Mouse (Mus musculus) cerebellum, adult 11 months (tissue): ENCODE measurements around the gene Dlx6.

Experiments
- DNase-seq: peaks from one replicate; pipeline ENCODE4 v3.0.0; 2022

Dlx6 gene

DNA sequence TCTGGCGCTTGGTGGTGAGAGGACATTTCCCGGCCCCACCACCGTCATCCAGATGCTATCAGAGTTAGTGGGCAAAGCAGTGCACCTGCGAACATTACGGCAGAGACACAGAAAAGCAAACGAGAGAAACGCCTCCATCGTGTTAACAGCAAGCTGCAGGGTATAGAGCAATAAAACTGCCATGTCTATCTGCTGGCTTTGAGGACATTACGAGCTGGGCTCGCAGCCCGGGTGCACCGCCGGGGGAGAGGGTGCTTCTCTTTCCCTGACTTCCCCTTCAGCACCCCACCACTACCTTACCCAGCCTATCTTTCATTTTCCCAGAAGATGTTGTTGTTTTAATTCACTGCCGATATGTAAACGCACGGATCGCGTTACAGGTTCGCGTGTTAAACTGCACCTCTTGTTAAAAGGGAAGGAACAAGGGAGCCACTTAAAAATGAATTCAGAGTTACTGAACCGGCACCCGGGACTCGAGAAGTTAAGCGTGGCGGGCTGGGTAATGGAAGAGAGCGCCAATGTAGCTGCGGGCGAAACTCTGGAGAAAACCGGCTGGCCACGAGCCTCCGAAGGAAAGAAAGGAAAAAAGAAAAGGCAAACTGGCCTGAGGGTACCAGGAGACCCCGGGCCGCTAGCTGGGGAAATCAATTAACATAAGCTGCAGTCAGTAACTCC is 2.6 kb upstream of the Dlx6 start:
- no peak for DNase-seq

DNA sequence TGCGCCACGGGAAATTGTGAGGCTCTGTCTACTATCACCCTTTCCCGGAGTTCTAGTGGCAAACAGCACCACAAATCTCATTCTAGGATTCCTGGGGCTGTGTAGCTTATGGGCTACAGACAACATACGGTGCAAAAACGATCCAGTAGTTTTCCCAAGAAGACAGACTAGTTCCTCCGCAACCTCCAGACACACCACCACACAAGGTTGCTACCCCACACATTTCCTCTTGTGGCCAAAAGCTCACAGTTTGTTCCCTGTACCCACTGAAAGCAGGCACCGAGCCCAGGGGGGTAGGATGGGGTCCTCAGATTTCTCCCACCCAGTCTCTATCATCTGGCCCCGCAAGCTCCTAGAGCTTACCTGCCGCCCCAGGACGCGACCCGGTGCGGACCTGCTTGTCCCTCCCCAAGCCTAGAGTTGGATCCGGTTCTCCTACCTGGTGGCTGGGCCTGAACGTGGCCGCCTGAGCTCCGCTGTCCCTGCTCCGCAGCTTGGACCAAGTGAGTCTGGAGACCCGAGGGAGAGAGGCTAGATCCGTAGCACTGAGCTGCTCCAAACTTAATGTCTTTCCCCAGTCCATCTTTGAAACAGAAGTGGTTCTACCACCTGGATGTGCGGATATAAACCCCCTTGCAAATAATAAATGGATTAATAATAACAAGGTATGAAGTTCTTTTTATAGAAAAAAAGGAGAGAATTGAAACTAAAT is 1.9 kb upstream of the Dlx6 start:
- DNase-seq, result no peak

DNA sequence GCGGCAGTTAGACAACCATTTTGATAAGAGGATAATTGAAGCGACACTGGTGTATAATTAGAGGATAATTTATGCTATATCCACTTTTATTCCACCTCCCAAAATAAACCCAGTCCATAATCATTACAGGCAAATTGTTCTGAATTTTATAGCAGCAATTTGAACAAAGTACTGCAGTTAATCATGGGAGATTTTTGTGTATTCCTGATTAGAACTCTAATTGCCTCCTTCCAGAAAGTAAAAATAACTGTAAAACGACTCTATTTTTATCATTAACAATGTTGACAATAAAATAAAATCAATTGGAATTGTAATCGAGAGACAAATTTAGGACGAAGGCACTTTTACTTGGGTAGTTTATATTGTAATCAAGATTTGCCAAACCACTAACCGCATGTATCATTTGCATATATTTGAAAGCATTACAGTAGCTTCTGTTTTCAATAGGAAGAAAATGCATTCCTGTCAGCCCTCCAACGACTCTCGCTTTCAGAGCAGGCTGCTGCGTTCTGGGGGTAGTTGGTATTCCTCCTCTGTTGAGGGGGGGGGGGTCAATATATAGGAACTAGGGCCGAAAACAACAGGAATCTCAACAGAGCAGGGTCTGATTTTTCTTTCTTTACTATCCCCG is 1.2 kb upstream of the Dlx6 start:
- DNase-seq, result no peak

DNA sequence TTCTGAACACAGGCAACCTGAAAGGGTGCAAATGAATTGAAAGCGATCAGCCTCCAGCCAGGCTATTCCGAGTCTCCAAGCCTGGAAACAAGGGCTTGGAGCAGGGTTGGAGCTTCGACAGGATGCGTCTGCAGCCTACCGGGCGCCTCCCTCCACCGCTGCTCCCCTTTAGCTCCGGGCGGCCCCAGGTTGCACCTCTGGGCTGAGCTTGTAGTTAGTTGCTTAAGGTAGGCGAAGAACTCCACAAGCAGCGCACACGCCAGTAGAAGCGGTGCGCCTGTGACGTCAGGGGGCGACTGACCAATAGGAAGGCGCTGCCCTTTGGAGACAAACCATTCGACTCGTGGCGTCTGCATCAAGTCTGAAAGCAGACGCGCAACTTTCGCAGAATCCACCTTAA is 523 bp upstream of the Dlx6 start:
- DNase-seq, result no peak

DNA sequence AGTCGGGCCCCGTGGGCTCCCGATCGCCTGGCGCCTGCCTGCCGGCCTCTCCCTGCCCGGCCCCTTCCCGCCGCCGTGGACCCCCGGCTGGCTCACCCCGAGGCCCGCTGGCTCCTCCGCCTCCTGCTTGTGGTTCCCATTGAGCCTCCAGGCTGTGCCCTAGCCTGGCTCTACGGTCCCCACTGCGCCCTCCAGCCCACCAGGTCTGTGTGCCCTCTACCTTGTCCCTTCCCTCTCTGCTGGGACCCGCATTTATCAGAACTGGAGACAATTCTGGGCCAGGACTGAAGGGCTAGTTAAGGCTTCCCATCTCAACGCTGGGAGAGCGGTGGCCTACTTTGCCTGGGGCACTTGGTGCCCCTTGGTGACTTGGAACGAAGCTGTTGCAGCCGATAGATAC is 821 bp downstream of the Dlx6 start:
- no peak for DNase-seq

DNA sequence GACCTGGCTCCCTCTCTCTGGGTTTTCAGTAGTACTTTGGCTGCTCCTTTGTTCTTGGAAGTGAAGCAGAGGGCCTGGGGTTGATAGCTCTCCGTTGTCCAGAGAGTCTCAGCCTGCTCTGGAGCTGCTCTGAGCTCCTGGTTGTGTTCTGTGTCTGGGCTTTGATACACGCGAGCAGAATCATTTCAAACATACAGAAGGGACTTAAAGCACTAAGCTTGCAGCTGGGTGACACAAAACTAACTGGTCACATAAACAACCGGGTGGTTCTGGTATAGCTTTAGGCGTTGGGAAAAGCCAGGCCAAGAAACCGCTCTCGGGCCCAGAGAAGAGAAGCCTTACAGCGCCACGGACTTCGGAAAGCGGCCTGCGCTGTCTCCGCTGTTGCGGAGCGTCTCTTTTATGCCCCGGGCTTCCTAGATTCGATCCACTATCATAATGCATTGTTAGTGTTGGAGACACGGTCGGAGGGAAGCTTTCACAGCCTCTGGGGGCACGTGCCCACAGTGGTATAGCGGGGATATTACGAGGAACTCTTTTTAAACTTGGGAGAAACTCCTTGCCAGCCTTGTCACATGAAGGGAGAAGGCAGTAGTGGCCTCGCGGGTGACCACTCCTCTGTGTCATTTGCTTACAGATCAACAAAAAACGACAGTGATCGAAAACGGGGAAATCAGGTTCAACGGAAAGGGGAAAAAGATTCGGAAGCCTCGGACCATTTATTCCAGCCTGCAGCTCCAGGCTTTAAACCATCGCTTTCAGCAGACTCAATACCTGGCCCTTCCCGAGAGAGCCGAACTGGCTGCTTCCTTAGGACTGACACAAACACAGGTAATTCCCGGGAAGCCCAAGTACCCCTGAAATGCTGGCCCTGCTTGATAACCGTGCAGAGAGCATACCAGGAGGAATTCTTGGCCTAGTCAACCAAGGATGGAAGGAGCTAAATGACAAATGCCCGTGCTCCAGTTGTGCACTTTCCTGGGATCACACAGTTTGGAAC is 1.6 kb downstream of the Dlx6 start:
- DNase-seq, result no peak

DNA sequence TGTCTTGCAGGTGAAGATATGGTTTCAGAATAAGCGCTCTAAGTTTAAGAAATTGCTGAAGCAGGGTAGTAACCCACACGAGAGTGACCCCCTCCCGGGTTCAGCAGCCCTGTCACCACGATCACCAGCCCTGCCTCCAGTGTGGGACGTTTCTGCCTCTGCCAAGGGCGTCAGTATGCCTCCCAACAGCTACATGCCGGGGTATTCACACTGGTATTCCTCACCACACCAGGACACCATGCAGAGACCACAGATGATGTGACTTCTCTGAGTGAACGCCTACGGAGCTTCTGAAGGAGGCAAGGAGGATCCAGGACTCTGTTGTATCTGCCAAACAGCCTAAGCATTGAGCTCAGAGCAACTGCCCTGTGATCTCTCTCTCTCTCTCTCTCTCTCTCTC is 3.9 kb downstream of the Dlx6 start:
- no peak for DNase-seq

DNA sequence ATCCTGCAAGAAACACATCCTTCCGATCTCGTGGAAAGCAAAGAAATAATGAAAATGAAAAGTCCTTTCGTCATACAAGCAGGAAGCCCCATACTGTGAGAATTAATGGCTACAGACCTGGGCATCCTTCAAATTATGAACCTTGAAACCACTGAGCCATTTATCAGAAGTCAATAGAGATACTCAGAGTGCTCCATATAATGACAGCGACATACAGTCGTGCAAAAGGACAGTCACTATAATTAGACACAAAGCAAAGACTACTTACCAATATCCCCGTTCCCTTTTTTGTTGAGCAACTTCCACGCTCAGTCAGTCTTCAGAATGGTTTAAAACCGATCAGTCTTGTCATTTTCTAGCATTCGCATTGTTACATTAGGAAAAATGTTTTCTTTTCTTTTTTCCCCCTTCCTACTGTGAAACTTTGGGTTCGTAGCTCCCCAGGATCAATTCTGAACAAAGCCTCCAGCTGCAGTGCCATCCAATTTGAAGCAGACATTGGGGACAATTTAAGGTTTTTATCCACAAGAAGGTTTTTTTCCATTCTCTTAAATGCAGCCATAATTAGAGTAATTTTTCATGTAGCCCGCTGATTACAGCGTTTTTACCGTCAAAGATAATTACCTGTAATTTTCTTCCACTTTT is 6.0 kb downstream of the Dlx6 start:
- DNase-seq, result no peak

DNA sequence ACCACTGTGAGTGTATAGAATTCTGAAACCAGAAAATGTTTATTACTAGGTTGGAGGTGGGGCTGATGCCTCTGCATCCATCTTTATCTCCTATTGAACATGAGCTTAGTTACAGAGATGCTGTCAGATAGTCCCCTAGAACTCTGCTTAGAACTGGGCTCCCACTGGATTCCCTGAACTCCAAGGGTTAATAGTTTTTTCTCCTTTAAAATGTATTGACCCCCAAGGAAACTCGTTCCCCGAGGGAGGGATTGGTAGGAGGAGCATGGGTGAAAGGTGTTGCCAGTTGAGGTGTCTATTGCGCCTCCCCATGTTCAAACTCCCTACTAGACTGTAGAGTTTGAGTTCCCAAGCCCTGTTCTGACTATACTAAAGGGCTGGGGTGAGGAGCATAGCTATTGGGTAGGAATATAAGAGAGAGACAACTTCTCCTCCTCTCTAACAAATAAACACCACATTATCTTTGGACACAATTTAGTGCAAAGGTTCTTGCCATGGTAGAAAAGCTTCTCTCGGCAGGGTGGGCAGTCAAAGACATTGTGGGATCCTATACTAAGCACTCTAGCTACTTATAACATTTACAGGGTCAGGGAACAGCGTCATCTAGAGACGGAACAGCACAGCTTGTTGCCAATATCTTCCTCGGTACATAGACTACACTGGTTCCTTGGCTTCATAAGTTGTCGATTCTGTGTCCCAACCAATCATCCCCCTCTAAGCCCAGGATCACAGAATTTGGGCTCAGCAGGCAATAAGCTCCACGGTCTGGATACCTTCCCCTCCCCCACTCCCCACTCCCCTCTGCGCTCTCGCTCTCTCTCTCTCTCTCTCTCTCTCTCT is 7.0 kb downstream of the Dlx6 start:
- no peak for DNase-seq

DNA sequence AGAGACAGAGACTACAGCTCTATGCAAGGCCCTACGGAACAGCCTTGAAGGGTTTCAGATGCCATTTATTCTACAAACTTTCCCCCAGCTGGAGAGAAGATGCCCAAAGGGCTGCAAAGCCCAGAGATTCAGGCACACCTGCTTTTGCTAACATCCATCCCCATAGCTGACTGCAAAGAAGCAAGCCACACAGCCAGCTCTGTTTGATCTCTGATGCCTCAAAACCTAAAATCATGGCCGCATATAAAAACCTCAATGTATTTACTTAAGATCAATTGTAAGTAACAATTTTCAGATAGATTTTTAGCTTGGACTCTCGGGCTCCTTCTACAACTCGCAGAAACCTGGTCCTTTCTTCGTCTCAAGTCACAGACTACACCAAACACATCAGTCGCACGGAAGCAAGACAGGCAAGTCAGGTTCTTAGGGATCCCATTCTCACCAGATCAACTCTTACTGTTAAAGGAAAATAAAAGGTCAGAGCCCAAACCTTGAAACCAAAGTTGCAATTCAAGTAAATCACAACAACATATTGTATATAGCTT is 7.8 kb downstream of the Dlx6 start:
- no peak for DNase-seq

DNA sequence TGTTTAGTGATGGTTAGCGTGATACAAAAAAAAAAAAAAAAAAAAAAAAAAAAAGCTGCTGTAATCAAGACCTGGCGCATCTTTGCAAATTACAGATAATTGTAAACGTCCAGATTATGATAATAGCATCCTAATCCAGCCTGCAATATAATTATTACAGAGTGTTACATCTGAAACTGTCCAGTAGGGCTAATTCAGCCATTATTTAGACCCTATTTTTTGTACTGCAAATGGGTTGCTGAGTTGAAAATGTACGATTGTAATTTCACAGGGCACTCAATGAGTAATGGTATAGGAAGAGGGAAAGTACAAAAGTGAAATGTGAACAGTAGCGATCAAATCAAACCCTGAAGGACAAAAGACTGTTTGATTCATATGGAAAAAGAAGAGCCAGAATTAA is 8.6 kb downstream of the Dlx6 start:
- no peak for DNase-seq

DNA sequence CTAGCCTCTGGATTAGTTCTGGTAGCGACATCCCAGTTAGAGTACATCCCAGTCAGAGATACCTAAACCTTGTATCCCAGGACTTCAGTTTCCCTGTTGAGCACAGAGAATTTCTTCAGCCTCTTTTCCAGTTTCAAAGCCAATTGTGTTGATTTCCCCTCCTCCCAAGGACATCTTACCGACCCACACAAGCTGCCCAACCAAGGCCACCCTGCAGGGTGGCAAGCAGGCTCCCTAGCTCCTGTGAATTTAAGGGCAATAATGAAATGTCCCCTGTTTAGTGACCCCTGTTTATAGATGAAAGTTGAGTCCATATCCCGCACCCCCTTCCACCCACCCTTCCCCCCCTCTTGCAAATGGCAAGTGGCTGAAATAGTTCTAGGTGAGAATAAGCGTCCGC is 9.7 kb downstream of the Dlx6 start:
- DNase-seq, result no peak

DNA sequence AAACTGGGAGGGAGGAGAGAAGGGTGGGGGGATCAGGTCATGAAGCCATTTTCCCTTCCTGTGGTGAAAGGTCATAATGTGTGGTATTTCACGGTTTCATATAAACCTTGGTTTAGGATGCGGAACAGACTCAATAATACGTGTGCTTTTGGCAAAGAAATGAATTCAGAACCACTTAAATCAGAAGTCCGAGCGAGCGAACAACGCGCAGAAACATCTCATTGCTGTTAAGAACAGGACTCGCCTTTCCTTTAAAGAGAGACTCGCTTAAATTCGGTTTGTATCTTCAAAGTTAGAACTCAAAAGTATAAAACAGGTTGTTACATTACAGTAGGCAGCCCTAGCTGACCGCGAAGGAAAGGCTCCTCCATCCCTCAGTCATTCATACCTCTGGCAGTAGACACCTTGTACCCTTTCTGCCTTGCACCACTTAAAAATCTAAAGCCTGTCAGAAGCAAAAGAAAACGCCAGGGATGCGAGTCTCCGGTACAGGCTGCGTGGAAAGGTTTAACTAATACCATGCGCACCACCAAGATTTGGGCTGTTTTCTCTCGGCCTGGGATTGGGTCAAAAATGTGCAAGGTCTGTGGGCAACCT is 10.4 kb downstream of the Dlx6 start:
- no peak for DNase-seq

DNA sequence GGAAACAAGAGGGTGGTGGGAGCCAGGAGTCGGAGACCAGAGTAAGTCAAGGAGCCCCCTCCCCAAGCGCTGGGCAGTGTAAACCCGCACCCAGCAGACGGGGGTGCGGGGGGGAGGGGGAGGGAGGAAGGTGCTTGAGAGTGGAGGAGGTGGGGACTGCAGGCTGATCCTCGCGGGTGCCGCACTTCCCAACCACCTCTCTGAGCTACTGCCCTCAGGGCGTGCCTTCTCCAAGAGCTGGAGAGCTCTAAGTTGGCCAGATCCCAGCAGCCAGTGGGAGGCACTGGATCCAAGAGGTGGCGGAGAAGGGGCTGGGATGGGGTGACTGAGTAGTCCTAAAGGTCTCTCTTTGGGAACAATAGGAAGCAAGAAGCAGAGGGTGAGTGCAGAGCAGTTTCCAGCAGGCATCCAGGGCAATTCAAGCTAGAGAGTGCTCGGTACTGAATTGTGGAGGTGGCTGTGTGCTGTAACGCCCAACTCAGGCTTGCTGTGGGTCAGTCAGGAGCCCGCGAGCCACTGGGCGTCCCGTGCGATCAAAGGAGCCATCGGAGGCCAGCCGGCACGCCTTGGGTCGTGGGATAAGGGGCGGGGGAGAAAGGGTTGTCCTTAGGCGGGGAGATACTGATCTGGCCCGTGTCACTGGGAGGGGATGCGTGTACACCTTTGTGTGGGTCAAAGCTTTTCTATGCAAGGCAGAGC is 11.1 kb downstream of the Dlx6 start:
- no peak for DNase-seq

DNA sequence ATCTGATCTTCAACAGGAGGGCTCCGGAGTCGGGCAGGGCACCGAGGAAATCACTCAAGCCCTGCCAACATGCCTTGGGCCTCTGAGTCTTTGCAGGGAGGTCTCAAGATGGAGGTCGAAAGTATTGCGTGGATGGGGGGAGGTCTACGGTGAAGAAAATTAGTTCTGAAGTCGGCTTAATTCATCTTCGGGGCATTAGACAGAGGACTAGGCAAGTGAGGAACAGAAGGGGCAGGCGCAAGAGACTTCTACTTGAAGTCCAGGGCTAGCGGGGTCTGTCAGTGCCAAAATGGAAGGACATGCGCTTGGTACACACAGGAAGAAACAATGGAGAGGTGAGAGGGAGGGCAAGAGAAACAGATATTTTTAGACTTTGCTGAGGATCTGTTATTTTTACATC is 12.0 kb downstream of the Dlx6 start:
- DNase-seq, result no peak

DNA sequence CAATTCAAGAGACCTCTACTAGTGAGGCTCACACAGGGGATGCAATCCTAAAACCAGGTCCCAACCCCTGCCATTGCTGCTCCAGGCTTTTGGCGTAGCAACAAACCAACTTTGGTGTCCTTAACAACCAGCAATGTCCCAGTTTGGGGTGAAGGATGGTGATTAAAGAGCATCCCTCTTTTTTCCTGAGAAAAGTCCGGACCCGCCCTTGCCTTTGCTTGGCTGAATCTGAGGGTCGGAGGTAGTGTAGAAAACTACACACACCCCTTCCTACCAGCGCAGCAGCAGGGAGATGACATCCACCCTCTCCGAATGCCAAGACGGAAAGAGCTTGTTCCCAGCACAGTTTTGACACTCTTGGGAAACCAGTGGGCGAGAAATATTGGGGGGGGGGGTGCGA is 12.5 kb downstream of the Dlx6 start:
- DNase-seq, result no peak

DNA sequence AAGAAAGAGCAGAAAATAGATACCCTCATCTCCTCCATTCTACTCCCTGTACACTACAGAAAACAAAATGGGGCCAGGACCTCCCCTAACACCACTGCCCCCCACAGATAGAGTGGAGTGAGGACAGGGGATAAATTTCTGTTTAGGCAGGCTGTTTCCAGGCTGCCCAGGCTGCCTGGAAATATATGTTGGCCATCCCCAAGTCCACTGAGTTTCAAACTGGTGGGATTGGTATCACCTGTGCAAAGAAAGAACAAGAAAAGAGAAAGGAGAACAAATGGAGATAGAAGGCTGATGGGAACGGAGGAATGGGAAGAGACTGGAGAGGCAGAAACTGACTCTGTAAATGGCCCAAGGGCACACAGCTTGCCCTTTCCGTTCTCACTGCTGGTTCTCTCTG is 13.1 kb downstream of the Dlx6 start:
- DNase-seq, result no peak

DNA sequence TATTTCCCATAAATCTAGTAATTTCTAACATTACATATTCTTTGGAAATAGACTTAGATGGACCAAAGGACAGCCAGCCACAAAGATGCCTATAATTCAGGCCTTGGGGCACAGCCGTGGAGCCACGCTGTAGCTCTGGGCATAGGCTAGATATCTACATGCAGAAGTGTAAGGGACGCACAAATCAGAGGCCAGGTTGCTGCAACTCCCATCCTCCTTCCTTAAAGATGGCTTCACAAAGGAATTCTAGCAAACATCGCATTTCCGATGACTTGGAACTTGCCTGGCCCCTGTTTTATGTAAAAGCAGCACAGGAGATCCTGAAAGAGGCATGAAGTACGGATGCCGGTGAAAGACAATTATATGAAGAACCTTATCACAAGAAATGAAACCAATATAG is 13.6 kb downstream of the Dlx6 start:
- no peak for DNase-seq

DNA sequence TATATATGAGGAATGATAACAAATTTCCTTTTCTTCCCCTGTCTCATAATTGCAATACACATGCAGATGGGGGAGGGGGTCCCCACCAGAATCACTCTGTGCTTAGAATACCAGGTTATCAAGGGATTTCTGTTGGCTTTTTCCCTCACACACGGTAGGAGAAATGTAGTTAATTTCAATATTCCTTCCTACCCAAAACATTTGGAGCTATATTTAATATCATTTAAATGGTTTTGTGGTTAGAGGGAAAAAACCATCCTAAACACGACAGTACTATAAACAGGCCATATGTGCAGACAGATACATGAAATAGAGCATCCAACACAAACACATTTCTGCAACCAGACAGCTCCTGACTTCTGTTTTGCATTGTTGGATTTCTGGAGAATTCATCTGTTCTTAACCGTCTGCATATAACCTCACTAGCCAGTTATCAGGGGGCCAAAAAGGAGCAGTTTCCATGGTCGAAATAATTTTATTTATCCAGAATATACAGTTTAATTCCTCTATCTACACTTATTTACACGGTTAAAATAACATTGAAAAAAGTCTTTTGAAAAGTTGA is 14.3 kb downstream of the Dlx6 start:
- DNase-seq, result no peak
